10 mouse cellular contexts compared by ENCODE assay signal in the genomic region with DNA sequence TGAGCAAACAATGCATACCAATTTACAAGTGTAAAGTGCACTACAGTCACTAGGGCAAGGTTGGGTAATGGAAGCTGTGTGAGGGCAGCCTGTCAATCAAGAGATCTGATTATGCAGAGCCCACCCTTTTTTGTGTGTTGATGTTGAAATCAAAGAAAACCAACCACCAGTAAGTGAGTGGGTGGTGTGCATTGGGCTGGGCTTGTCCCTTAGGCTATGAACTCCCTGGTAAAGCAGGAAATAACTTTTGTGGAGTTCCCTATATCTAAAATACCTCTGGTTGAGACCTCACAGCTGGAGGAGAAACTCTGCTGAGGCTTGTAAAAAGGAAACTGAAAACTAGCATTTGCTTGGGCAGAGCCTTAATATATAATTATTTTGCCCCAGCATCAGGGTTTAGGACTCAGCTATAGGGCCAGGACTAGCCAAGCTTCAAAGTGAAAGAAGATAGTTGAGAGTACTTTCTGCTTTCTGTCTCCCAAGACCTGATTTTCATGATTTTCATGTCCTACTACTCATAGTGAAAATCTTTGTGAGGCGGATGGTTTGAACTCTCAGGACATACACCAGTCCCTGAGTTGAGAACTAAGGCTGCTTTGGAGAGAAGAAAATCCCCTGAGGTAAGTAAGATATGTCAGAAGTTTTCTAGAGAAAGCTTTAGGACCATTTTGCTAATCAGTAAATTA. TPM values are rescaled to one million over a fixed set of nuclear protein-coding genes. Genes with fewer than 3 reads are reported as not detected.
DNase-seq lines count a peak whose midpoint lies in the region; ATAC-seq and TF ChIP-seq lines count a peak whose summit lies in the region.
"Had no signal": no experiment of that assay in that cellular context is flagged by ENCODE, and none has a peak within 500 bp of the region (broad histone marks: within the 10 kb centered on the region; RNA-seq: fewer than 3 reads in every experiment).

No protein-coding gene starts in this region.

- H3K4me3 ChIP-seq in kidney, embryonic 14.5 days (ENCODE audit: low read length) = no peak overlapping the region
- no peak overlapping the region for H3K4me3 ChIP-seq in intestine, embryonic 14.5 days (ENCODE audit: low read depth, low read length)
- H3K4me3 ChIP-seq in gastrocnemius, adult 2 months = no peak overlapping the region
- H3K4me3 ChIP-seq: erythroblast, embryonic 14.5 days; myocyte had no signal

- DNase-seq in kidney, postnatal 25 days = no peak
- no peak for DNase-seq in intestine, embryonic 14.5 days (ENCODE audit: low spot score)
- no peak for DNase-seq in left cerebral cortex, adult 11 months (ENCODE audit: low spot score)
- no peak for DNase-seq in right cerebral cortex, postnatal 4 days
- DNase-seq in gastrocnemius, adult 2 months = no peak

- H3K27me3 ChIP-seq in kidney, embryonic 14.5 days (ENCODE audit: control insufficient read depth, insufficient read depth, low read length) = no peaks in the 10 kb centered on the region
- no peaks in the 10 kb centered on the region for H3K27me3 ChIP-seq in intestine, embryonic 14.5 days (replicated peaks; ENCODE audit: control insufficient read depth, insufficient read depth, low read length)

- no peak overlapping the region for H3K9ac ChIP-seq in kidney, embryonic 14.5 days (ENCODE audit: low read depth, low read length)
- no peak overlapping the region for H3K9ac ChIP-seq in intestine, embryonic 14.5 days (ENCODE audit: low read length)

- H3K9me3 ChIP-seq in kidney, embryonic 14.5 days (ENCODE audit: control insufficient read depth, low read length) = no peaks in the 10 kb centered on the region
- no peaks in the 10 kb centered on the region for H3K9me3 ChIP-seq in intestine, embryonic 14.5 days (ENCODE audit: control insufficient read depth, low read length)

- H3K4me2 ChIP-seq in kidney, embryonic 14.5 days (replicated peaks; ENCODE audit: low read depth, low read length) = no peak overlapping the region
- no peak overlapping the region for H3K4me2 ChIP-seq in intestine, embryonic 14.5 days (ENCODE audit: low read length)

- 70% methylated on average over 1 of the region's 1 CpGs for WGBS in kidney, embryonic 14.5 days
- WGBS in intestine, embryonic 14.5 days = 82% methylated on average over 1 of the region's 1 CpGs

- no peak for TF ChIP-seq CTCF in gastrocnemius, adult 2 months (IDR thresholded peaks at IDR 0.05)

- H3K4me1 ChIP-seq in kidney, embryonic 14.5 days (ENCODE audit: control insufficient read depth, insufficient read depth, low read length) = no peaks in the 10 kb centered on the region
- H3K4me1 ChIP-seq in intestine, embryonic 14.5 days (replicated peaks; ENCODE audit: control insufficient read depth, insufficient read depth, low read length) = no peaks in the 10 kb centered on the region

- ATAC-seq in kidney, embryonic 14.5 days (ENCODE audit: low FRiP score, low TSS enrichment) = peak; percentile 81; the same call in 1 of the 2 replicates
- peak; percentile 53 for ATAC-seq in CD4-positive, CD25-positive, alpha-beta regulatory T cell, adult 4 months
- peak; percentile 86 for ATAC-seq in intestine, embryonic 14.5 days (replicated peaks; ENCODE audit: low FRiP score, low TSS enrichment, low read depth)
- ATAC-seq in megakaryocyte, adult 5-6 weeks (ENCODE audit: poor library complexity, severe bottlenecking) = peak; percentile 84

- intact Hi-C loops in gastrocnemius, adult 2 months (cut with DNase I) = no loop called here

- H3K36me3 ChIP-seq in kidney, embryonic 14.5 days (ENCODE audit: control insufficient read depth, insufficient read depth, low read length) = no peaks in the 10 kb centered on the region
- H3K36me3 ChIP-seq in intestine, embryonic 14.5 days (ENCODE audit: control insufficient read depth, insufficient read depth, low read length) = no peaks in the 10 kb centered on the region

- H3K27ac ChIP-seq in kidney, embryonic 14.5 days (ENCODE audit: low read depth, low read length) = no peak overlapping the region
- peak overlapping the region; percentile 14; the same call in 1 of the 2 replicates for H3K27ac ChIP-seq in intestine, embryonic 14.5 days (ENCODE audit: low read depth)
- H3K27ac ChIP-seq in gastrocnemius, adult 2 months = no peak overlapping the region

RNA-seq across cellular contexts. Expression of a gene that starts 51.6 kb away (rescaled TPM):
- 1.7 and 2.7 TPM in 2 replicates for polyA plus RNA-seq in kidney, embryonic 14.5 days (2014; fragmentation: Nextera tagmentation; extraction: Ambion mirVana)
- not detected for polyA plus RNA-seq in CD4-positive, CD25-positive, alpha-beta regulatory T cell, adult 4 months (2017; shearing (Covaris generic))
- 7.6 and 7.7 TPM in 2 replicates for polyA plus RNA-seq in intestine, embryonic 14.5 days (2014; fragmentation: Nextera tagmentation; extraction: Ambion mirVana)
- 1.5 and 2.1 TPM in 2 replicates for total RNA-seq in megakaryocyte, adult 5-6 weeks (2015)
- 0.51 and 5.2 TPM in 2 replicates for total RNA-seq in megakaryocyte, adult 5-6 weeks (2017)
- 10 to 100 TPM in 1 of 2 experiments, 1 to 10 TPM in 1; 7.2 to 12.2 TPM for total RNA-seq in gastrocnemius, adult 2 months (2021)
